Mouse (Mus musculus) forebrain, embryonic 14.5 days (tissue): ENCODE measurements around the gene Kcnc4. TPM values are rescaled to one million over a fixed set of nuclear protein-coding genes. Genes with fewer than 3 reads are reported as not detected.

ENCODE experiments used
- ATAC-seq: fragments of 200-750 bp; cut with Nextera tagmentation; 2 replicates; pipeline ENCODE4 v1.8.0; 2017; ENCODE audit warnings: mild to moderate bottlenecking, moderate library complexity
- DNase-seq: peaks from one replicate; pipeline ENCODE4 v3.0.0-alpha.2; 2015; ENCODE audit warnings: low spot score
- H3K27ac ChIP-seq: fragments of 300-500 bp; sonication (generic); 2 replicates; pipeline ENCODE4 v1.5.1; 2014; ENCODE audit warnings: low read depth, mild to moderate bottlenecking, control low read depth, low read length, moderate library complexity
- H3K27me3 ChIP-seq: fragments of 300-500 bp; sonication (generic); replicated peaks from 2 replicates; pipeline ENCODE4 v1.6.1; 2014; ENCODE audit warnings: low read length, control low read depth, mixed read lengths; ENCODE audit not compliant: control insufficient read depth, insufficient read depth
- H3K36me3 ChIP-seq: fragments of 300-500 bp; sonication (generic); 2 replicates; pipeline ENCODE4 v1.6.1; 2014; ENCODE audit warnings: low read length, control low read depth; ENCODE audit not compliant: control insufficient read depth, insufficient read depth
- H3K4me1 ChIP-seq: fragments of 300-500 bp; sonication (generic); 2 replicates; pipeline ENCODE4 v1.6.1; 2014; ENCODE audit warnings: antibody characterized with exemption, low read length, control low read depth; ENCODE audit not compliant: control insufficient read depth, insufficient read depth
- H3K4me2 ChIP-seq: fragments of 300-500 bp; sonication (generic); 2 replicates; pipeline ENCODE4 v1.6.1; 2014; ENCODE audit warnings: mild to moderate bottlenecking, control low read depth, low read length
- H3K4me3 ChIP-seq: fragments of 300-500 bp; sonication (generic); 2 replicates; pipeline ENCODE4 v1.5.1; 2014; ENCODE audit warnings: low read depth, low read length, control low read depth
- H3K9ac ChIP-seq: fragments of 300-500 bp; sonication (generic); 2 replicates; pipeline ENCODE4 v1.6.1; 2014; ENCODE audit warnings: mild to moderate bottlenecking, low read length, control low read depth, moderate library complexity
- H3K9me3 ChIP-seq: fragments of 300-500 bp; sonication (generic); replicated peaks from 2 replicates; pipeline ENCODE4 v1.6.1; 2016; ENCODE audit warnings: low read length, control low read depth, mixed read lengths; ENCODE audit not compliant: control insufficient read depth
- WGBS: fragments of 180-500 bp; shearing (Covaris S2); extraction: QIAGEN DNeasy Blood & Tissue Kit; methylation state at CpG from one replicate; pipeline ENCODE4 v1.1.7; 2014; 5-methylcytosine and 5-hydroxymethylcytosine counted together
- polyA plus RNA-seq: library from polyadenylated mRNA; unstranded; fragments of >200 nt; fragmentation: Nextera tagmentation; extraction: Ambion mirVana; gene quantifications from 2 replicates; pipeline ENCODE4 v1.2.1, GENCODE M21; 2014

The Kcnc4 gene
- 1.4 and 1.8 TPM in 2 replicates for polyA plus RNA-seq

- Histone ChIP-seq H3K9ac (peak within 1 kb of the TSS; percentile 59), H3K4me3 (peak within 1 kb of the TSS; percentile 54), H3K36me3 (no peaks in the 10 kb centered on the region), H3K4me2 (peak within 1 kb of the TSS; percentile 98), H3K27ac (no peak within 1 kb of the TSS), H3K27me3 (peaks cover 68% of the 10 kb centered on the region), H3K9me3 (no peaks in the 10 kb centered on the region), H3K4me1 (peaks cover 13% of the 10 kb centered on the region)
- ATAC-seq, result peak; percentile 66
- under 1% methylated on average over 50 of the region's 68 CpGs for WGBS
- DNase-seq, result peak; percentile 28
Observed at GRCm38 (mm10) chr3:107459196-107459772, at the start of gene Kcnc4. TSS of gene Kcnc4 (minus strand) at chr3:107459552.

DNA sequence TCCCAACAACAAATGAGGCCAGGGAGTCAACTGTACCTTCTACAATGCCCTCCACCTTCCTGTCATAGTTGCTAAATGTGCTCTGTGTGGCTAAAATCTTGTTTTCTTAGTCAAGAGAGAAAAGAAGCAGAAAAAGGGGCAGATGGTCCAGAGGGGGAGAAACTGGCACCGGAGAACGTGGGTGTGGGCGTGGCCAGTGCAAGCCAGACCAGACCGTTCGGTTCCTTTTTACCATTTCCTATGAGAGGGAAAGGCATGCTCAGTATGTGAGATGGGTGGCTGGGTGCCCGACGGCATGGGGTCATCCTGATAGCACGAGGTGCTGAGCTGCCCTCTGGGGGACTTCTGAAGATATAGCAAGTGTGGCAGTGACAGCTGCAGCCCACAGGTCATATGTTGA is 49.3 kb upstream of the Kcnc4 start:
- H3K27me3 ChIP-seq, result no peaks in the 10 kb centered on the region

DNA sequence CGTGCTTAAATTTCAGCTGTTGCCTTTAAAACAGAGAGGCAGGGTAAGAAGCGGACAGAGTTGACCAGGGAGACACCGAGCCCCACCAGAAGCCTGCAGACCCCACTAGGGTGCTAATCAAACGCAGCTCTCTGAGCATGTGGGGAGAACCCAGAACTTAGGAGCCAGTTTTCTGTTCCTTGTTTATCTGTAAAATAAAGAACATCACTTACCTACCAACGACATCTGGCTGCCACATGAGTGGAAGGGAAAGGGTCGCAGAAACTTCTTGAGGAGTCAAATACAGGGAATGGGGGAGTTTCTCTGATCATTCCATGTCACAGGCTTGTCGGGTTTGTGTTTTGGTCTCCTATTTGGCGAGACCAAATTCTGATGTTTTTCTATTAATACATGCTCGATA is 48.6 kb upstream of the Kcnc4 start:
- H3K36me3 ChIP-seq, result no peaks in the 10 kb centered on the region
- no peak overlapping the region for H3K4me2 ChIP-seq
- 93% methylated on average over 9 of the region's 9 CpGs for WGBS
- no peak for DNase-seq
- no peak overlapping the region for H3K27ac ChIP-seq
- H3K27me3 ChIP-seq, result no peaks in the 10 kb centered on the region
- no peaks in the 10 kb centered on the region for H3K9me3 ChIP-seq
- no peak overlapping the region for H3K4me3 ChIP-seq
- peaks cover 18% of the 10 kb centered on the region for H3K4me1 ChIP-seq
- no peak overlapping the region for H3K9ac ChIP-seq
- ATAC-seq, result no peak

More for the DNA sequence above, 49.3 kb upstream of the Kcnc4 start:
- H3K4me1 ChIP-seq, result peaks cover 18% of the 10 kb centered on the region
- H3K4me2 ChIP-seq, result no peak overlapping the region
- no peaks in the 10 kb centered on the region for H3K9me3 ChIP-seq
- H3K9ac ChIP-seq, result no peak overlapping the region
- H3K4me3 ChIP-seq, result no peak overlapping the region
- WGBS, result 74% methylated on average over 8 of the region's 8 CpGs
- no peaks in the 10 kb centered on the region for H3K36me3 ChIP-seq
- H3K27ac ChIP-seq, result no peak overlapping the region; the same call in 1 of the 2 replicates
- peak; percentile 16 for DNase-seq
- ATAC-seq, result no peak

GRCm38 (mm10) chr3:107506531-107506930 is 47.2 kb upstream of the Kcnc4 start:
- Histone ChIP-seq H3K4me1 (peaks cover 30% of the 10 kb centered on the region), H3K4me3 (no peak overlapping the region), H3K27ac (peak overlapping the region; percentile 78), H3K4me2 (no peak overlapping the region), H3K27me3 (no peaks in the 10 kb centered on the region), H3K9ac (no peak overlapping the region), H3K9me3 (no peaks in the 10 kb centered on the region), H3K36me3 (no peaks in the 10 kb centered on the region)
- WGBS, result 51% methylated on average over 4 of the region's 4 CpGs
- DNase-seq, result no peak
- no peak for ATAC-seq

DNA sequence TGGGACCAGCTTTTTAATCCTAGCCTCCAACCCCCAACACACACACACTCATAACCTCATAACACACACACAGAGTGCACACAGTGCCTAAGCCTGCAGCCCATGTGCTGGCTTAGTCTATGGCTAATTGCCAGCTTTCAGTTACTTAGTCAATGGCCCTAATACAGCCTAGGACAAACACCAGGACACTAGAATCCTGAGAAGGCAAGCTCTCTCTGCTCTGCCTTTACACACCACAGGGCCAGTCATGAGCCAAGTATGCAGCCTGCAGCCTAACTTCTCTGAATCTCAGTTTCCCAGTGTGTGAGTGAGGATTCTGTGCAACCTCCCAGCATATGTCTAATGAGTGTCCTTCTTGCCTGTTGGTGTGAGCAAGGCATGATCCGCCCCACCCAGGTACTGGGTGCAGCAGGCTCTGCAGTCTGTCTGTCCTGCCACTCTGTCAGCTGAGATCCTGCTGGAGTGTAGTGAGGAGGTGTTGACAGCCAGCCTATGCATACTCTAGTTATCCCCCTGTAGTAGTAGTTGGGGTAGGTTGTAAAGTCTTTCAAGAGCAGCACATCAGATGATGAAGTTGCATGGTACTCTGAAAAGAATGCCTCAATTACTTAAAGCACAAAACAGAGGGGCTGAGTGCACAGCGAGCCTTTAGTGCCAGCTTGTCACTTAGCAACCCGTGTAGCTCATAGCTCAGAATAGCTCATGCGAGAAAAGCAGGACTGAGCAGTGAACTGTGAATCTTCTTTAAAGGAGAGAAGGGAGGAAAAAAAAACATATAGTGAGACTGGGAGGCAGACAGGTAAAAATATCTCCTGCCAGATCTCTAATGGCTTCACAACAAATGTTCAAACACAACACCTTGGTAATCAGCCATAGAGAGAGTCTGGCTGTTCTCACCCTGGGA is 46.4 kb upstream of the Kcnc4 start:
- H3K27ac ChIP-seq, result peak overlapping the region; percentile 78
- ATAC-seq (peak; percentile 77), DNase-seq (peak; percentile 88)
- peak overlapping the region; percentile 29; the same call in 1 of the 2 replicates for H3K9ac ChIP-seq
- no peaks in the 10 kb centered on the region for H3K36me3 ChIP-seq
- peaks cover 36% of the 10 kb centered on the region for H3K4me1 ChIP-seq
- H3K27me3 ChIP-seq, result no peaks in the 10 kb centered on the region
- H3K4me3 ChIP-seq, result no peak overlapping the region
- no peaks in the 10 kb centered on the region for H3K9me3 ChIP-seq
- peak overlapping the region; percentile 23 for H3K4me2 ChIP-seq
- WGBS, result 8% methylated on average over 4 of the region's 4 CpGs

GRCm38 (mm10) chr3:107504542-107504941 is 45.2 kb upstream of the Kcnc4 start:
- no peak for DNase-seq

GRCm38 (mm10) chr3:107503716-107504115 is 44.4 kb upstream of the Kcnc4 start:
- DNase-seq (no peak), ATAC-seq (no peak)
- no peaks in the 10 kb centered on the region for H3K9me3 ChIP-seq
- 80% methylated on average over 2 of the region's 2 CpGs for WGBS
- H3K36me3 ChIP-seq, result peaks cover 3% of the 10 kb centered on the region; the same call in 1 of the 2 replicates
- H3K9ac ChIP-seq, result no peak overlapping the region
- no peak overlapping the region for H3K27ac ChIP-seq
- H3K4me3 ChIP-seq, result no peak overlapping the region
- H3K4me2 ChIP-seq, result no peak overlapping the region
- peaks cover 36% of the 10 kb centered on the region for H3K4me1 ChIP-seq
- H3K27me3 ChIP-seq, result no peaks in the 10 kb centered on the region

More at GRCm38 (mm10) chr3:107504542-107504941, 45.2 kb upstream of the Kcnc4 start:
- no peak overlapping the region for H3K9ac ChIP-seq
- no peaks in the 10 kb centered on the region for H3K9me3 ChIP-seq
- no peak for ATAC-seq
- peaks cover 36% of the 10 kb centered on the region for H3K4me1 ChIP-seq
- no peak overlapping the region for H3K4me2 ChIP-seq
- H3K4me3 ChIP-seq, result no peak overlapping the region
- no peak overlapping the region for H3K27ac ChIP-seq
- H3K27me3 ChIP-seq, result no peaks in the 10 kb centered on the region
- WGBS, result 64% methylated on average over 1 of the region's 1 CpGs
- H3K36me3 ChIP-seq, result peaks cover 3% of the 10 kb centered on the region; the same call in 1 of the 2 replicates

DNA sequence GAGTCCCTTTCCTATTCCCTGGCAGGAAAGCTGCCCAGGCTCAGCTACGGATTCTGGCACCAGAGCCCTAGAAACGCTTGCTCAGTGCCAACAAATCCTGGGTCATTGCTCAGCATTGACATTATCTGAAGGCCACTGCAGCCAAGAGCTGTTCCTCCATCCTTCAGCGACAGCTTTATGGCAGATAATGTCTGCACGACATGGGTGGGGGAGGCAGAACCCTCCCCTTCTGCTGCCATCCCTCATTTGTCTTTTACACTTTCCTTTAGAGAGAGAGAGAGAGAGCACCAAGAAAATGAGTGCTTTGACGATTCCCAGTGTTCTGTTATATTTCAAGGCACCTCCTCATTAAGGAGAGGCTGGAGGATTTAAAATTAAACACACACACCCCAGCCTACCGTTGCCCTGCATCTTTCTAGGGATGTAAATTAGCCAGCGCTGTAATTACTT is 42.4 kb upstream of the Kcnc4 start:
- Histone ChIP-seq H3K9ac (no peak overlapping the region), H3K27me3 (no peaks in the 10 kb centered on the region), H3K4me1 (peaks cover 39% of the 10 kb centered on the region), H3K36me3 (peaks cover 3% of the 10 kb centered on the region; the same call in 1 of the 2 replicates), H3K4me3 (no peak overlapping the region), H3K27ac (peak overlapping the region; percentile 85), H3K9me3 (no peaks in the 10 kb centered on the region), H3K4me2 (peak overlapping the region; percentile 10; the same call in 1 of the 2 replicates)
- ATAC-seq, result peak; percentile 40
- DNase-seq, result peak; percentile 74
- WGBS, result 10% methylated on average over 7 of the region's 7 CpGs
